Mouse (Mus musculus) kidney, adult 11 months (tissue): ENCODE measurements around the gene Rbpms2.

Experiments
- DNase-seq: peaks from one replicate; pipeline ENCODE4 v3.0.0; 2022

The Rbpms2 gene

GRCm38 (mm10) chr9:65697992-65698391 is 68.5 kb downstream of the Rbpms2 start:
- DNase-seq = no peak

GRCm38 (mm10) chr9:65700504-65700903 is 71.1 kb downstream of the Rbpms2 start:
- DNase-seq = no peak

GRCm38 (mm10) chr9:65702286-65702685 is 72.8 kb downstream of the Rbpms2 start:
- no peak for DNase-seq

GRCm38 (mm10) chr9:65703241-65703640 is 73.8 kb downstream of the Rbpms2 start:
- no peak for DNase-seq

- DNase-seq = no peak
These were observed 74.6 kb downstream of the Rbpms2 start for GRCm38 (mm10) chr9:65703926-65704595.
